In genomic region chr1:185285171-185285570, GRCm38 (mm10) we compare ENCODE assay signal across 10 mouse cellular contexts. TPM values are rescaled to one million over a fixed set of nuclear protein-coding genes. Genes with fewer than 3 reads are reported as not detected.
A peak's percentile ranks its signal among the peaks of the same experiment; 100 is the strongest.
DNase-seq lines count a peak whose midpoint lies in the region; ATAC-seq lines count a peak whose summit lies in the region.
"Had no signal": no experiment of that assay in that cellular context is flagged by ENCODE, and none has a peak within 500 bp of the region (broad histone marks: within the 10 kb centered on the region; RNA-seq: fewer than 3 reads in every experiment).

No protein-coding gene starts in this region.

- H3K4me2 ChIP-seq in midbrain, embryonic 14.5 days (ENCODE audit: low read length) = no peak overlapping the region
- no peak overlapping the region for H3K4me2 ChIP-seq in midbrain, embryonic 11.5 days
- H3K4me2 ChIP-seq in forebrain, embryonic 14.5 days (ENCODE audit: low read length) = no peak overlapping the region
- H3K4me2 ChIP-seq: neural tube, embryonic 12.5 days had no signal

- no peaks in the 10 kb centered on the region for H3K27me3 ChIP-seq in midbrain, embryonic 14.5 days (ENCODE audit: control insufficient read depth, insufficient read depth, low read length)
- no peaks in the 10 kb centered on the region for H3K27me3 ChIP-seq in midbrain, embryonic 11.5 days (ENCODE audit: control insufficient read depth, insufficient read depth, low read length)
- H3K27me3 ChIP-seq in forebrain, embryonic 14.5 days (replicated peaks; ENCODE audit: control insufficient read depth, insufficient read depth, low read length) = no peaks in the 10 kb centered on the region
- H3K27me3 ChIP-seq: neural tube, embryonic 12.5 days had no signal

- H3K4me3 ChIP-seq in midbrain, embryonic 14.5 days (replicated peaks; ENCODE audit: low read depth, low read length) = no peak overlapping the region
- H3K4me3 ChIP-seq in midbrain, embryonic 11.5 days (ENCODE audit: low read depth, low read length) = no peak overlapping the region
- H3K4me3 ChIP-seq in forebrain, embryonic 14.5 days (ENCODE audit: low read depth, low read length) = no peak overlapping the region
- H3K4me3 ChIP-seq: neural tube, embryonic 12.5 days had no signal

- no peaks in the 10 kb centered on the region for H3K9me3 ChIP-seq in midbrain, embryonic 14.5 days (ENCODE audit: control insufficient read depth, low read length)
- no peaks in the 10 kb centered on the region for H3K9me3 ChIP-seq in midbrain, embryonic 11.5 days (ENCODE audit: control insufficient read depth, low read length)
- H3K9me3 ChIP-seq in forebrain, embryonic 14.5 days (replicated peaks; ENCODE audit: control insufficient read depth, low read length) = no peaks in the 10 kb centered on the region
- H3K9me3 ChIP-seq: neural tube, embryonic 12.5 days had no signal

- DNase-seq in adrenal gland, adult (ENCODE audit: inconsistent age in 2 of 2, low spot score in 1 of 2) = peak; percentile 70 to 86
- DNase-seq in adrenal gland, adult 8-10 months = no peak
- DNase-seq in midbrain, embryonic 14.5 days = peak; percentile 69
- no peak for DNase-seq in midbrain, embryonic 11.5 days (ENCODE audit: low spot score, missing footprints)
- DNase-seq in forebrain, embryonic 14.5 days (ENCODE audit: low spot score) = peak; percentile 83
- peak; percentile 71 to 86 for DNase-seq in kidney, postnatal 36 days
- no peak for DNase-seq in embryo, embryonic 10.5 days (ENCODE audit: low spot score)
- no peak for DNase-seq in thymus, adult 18-20 months

- H3K4me1 ChIP-seq in midbrain, embryonic 14.5 days (ENCODE audit: control insufficient read depth, insufficient read depth, low read length) = no peaks in the 10 kb centered on the region
- no peaks in the 10 kb centered on the region for H3K4me1 ChIP-seq in midbrain, embryonic 11.5 days (ENCODE audit: control insufficient read depth, insufficient read depth, low read length)
- peaks cover 8% of the 10 kb centered on the region; the same call in 1 of the 2 replicates for H3K4me1 ChIP-seq in forebrain, embryonic 14.5 days (ENCODE audit: control insufficient read depth, insufficient read depth, low read length)
- H3K4me1 ChIP-seq: neural tube, embryonic 12.5 days had no signal

- no peak overlapping the region for H3K9ac ChIP-seq in midbrain, embryonic 14.5 days (replicated peaks; ENCODE audit: low read length)
- H3K9ac ChIP-seq in midbrain, embryonic 11.5 days (ENCODE audit: low read length) = no peak overlapping the region
- H3K9ac ChIP-seq in forebrain, embryonic 14.5 days (ENCODE audit: low read length) = no peak overlapping the region
- H3K9ac ChIP-seq: neural tube, embryonic 12.5 days had no signal

- ATAC-seq in midbrain, embryonic 14.5 days (ENCODE audit: low FRiP score, low TSS enrichment) = peak; percentile 46; the same call in 1 of the 2 replicates
- ATAC-seq in midbrain, embryonic 11.5 days (ENCODE audit: low FRiP score) = no peak
- ATAC-seq in forebrain, embryonic 14.5 days = peak; percentile 87

- peaks cover 84% of the 10 kb centered on the region for H3K36me3 ChIP-seq in midbrain, embryonic 14.5 days (ENCODE audit: control insufficient read depth, insufficient read depth, low read length)
- H3K36me3 ChIP-seq in midbrain, embryonic 11.5 days (ENCODE audit: control insufficient read depth, insufficient read depth, low read length) = peaks cover 9% of the 10 kb centered on the region; the same call in 1 of the 2 replicates
- peaks cover 79% of the 10 kb centered on the region for H3K36me3 ChIP-seq in forebrain, embryonic 14.5 days (ENCODE audit: control insufficient read depth, insufficient read depth, low read length)

- WGBS in midbrain, embryonic 14.5 days = 86% methylated on average over 4 of the region's 4 CpGs
- WGBS in midbrain, embryonic 11.5 days = 94% methylated on average over 4 of the region's 4 CpGs
- 54% methylated on average over 4 of the region's 4 CpGs for WGBS in forebrain, embryonic 14.5 days

- no peak overlapping the region for H3K27ac ChIP-seq in midbrain, embryonic 14.5 days (replicated peaks; ENCODE audit: low read depth, low read length)
- H3K27ac ChIP-seq in midbrain, embryonic 11.5 days (ENCODE audit: low read depth, low read length) = no peak overlapping the region
- 0 out of 2 replicates have a peak overlapping the region, but pooled peaks have one; percentile 40 for H3K27ac ChIP-seq in forebrain, embryonic 14.5 days (ENCODE audit: low read depth, low read length)
- H3K27ac ChIP-seq: kidney, postnatal 0 days; neural tube, embryonic 12.5 days had no signal

RNA-seq across cellular contexts. Expression of gene Iars2, which starts 44.0 kb away (rescaled TPM):
- total RNA-seq in adrenal gland, adult 8-10 months (2022) = 100 to 1,000 TPM in 1 of 4 experiments, 10 to 100 TPM in 3; 83.5 to 101 (median 93.1) TPM
- polyA plus RNA-seq in midbrain, embryonic 14.5 days (2014; fragmentation: Nextera tagmentation; extraction: Ambion mirVana) = 14.0 and 22.3 TPM in 2 replicates
- polyA plus RNA-seq in midbrain, embryonic 11.5 days (2014; fragmentation: Nextera tagmentation; extraction: Ambion mirVana) = 24.3 and 26.3 TPM in 2 replicates
- 18.4 and 19.5 TPM in 2 replicates for polyA plus RNA-seq in forebrain, embryonic 14.5 days (2014; fragmentation: Nextera tagmentation; extraction: Ambion mirVana)

RNA-seq across cellular contexts. Expression of gene Bpnt1, which starts 46.8 kb away (rescaled TPM):
- total RNA-seq in adrenal gland, adult 8-10 months (2022) = 100 to 1,000 TPM in 2 of 4 experiments, 10 to 100 TPM in 2; 85.5 to 138 (median 102) TPM
- polyA plus RNA-seq in midbrain, embryonic 14.5 days (2014; fragmentation: Nextera tagmentation; extraction: Ambion mirVana) = 27.2 and 29.0 TPM in 2 replicates
- 22.5 and 26.3 TPM in 2 replicates for polyA plus RNA-seq in midbrain, embryonic 11.5 days (2014; fragmentation: Nextera tagmentation; extraction: Ambion mirVana)
- 18.8 and 18.9 TPM in 2 replicates for polyA plus RNA-seq in forebrain, embryonic 14.5 days (2014; fragmentation: Nextera tagmentation; extraction: Ambion mirVana)

Comparison
In these comparisons a context has a peak if more than half of its experiments do, and no peak if none do; other contexts are left out.
1. DNase-seq: peak in adrenal gland, adult (2 of 2), midbrain, embryonic 14.5 days (single experiment), forebrain, embryonic 14.5 days (single experiment) and kidney, postnatal 36 days (2 of 2); none in adrenal gland, adult 8-10 months (single experiment), midbrain, embryonic 11.5 days (single experiment), embryo, embryonic 10.5 days (single experiment) and thymus, adult 18-20 months (0 of 2).